Mouse (Mus musculus): ENCODE measurements at regions not wholly inside any gene's neighbourhood (a gene's known extent, or its start where the extent isn't known, plus 50 kb on each side); places are given as distances from the start of the nearest gene placed in this dataset.
A peak's percentile ranks its signal among the peaks of the same experiment; 100 is the strongest.

- no peak overlapping the region for H3K9ac ChIP-seq (ENCODE audit: low read depth, low read length)
- no peaks in the 10 kb centered on the region for H3K27me3 ChIP-seq (ENCODE audit: insufficient read depth, low read length)
- ATAC-seq (replicated peaks; ENCODE audit: low FRiP score, low read depth) (peak; percentile 67), DNase-seq (ENCODE audit: low spot score) (peak; percentile 43)
- H3K4me2 ChIP-seq (ENCODE audit: low read length): no peak overlapping the region
- H3K4me1 ChIP-seq (replicated peaks; ENCODE audit: insufficient read depth, low read length): 0 out of 2 replicates have a peak, but pooled peaks cover 6% of the 10 kb centered on the region
- no peak for TF ChIP-seq CTCF (IDR thresholded peaks at IDR 0.05; ENCODE audit: low read depth)
- no peaks in the 10 kb centered on the region for H3K9me3 ChIP-seq (replicated peaks; ENCODE audit: low read length)
- no peaks in the 10 kb centered on the region for H3K36me3 ChIP-seq (ENCODE audit: insufficient read depth, low read length)
- H3K4me3 ChIP-seq (replicated peaks; ENCODE audit: low read depth, low read length): no peak overlapping the region
- 18% methylated on average over 6 of the region's 6 CpGs for WGBS
- H3K27ac ChIP-seq: peak overlapping the region; percentile 79
These were observed 72.2 kb upstream of the Dapk1 start for GRCm38 (mm10) chr13:60529381-60530069.

- WGBS: 68% methylated on average over 8 of the region's 8 CpGs
These were observed 67.8 kb upstream of the Dapk1 start for GRCm38 (mm10) chr13:60533871-60534427.

GRCm38 (mm10) chr13:60534501-60534900 lies 67.2 kb upstream of the Dapk1 start:
- Histone ChIP-seq H3K4me3 (replicated peaks; ENCODE audit: low read depth, low read length) (no peak overlapping the region), H3K36me3 (ENCODE audit: insufficient read depth, low read length) (no peaks in the 10 kb centered on the region), H3K4me2 (ENCODE audit: low read length) (no peak overlapping the region), H3K9ac (ENCODE audit: low read depth, low read length) (no peak overlapping the region), H3K27ac (no peak overlapping the region), H3K4me1 (replicated peaks; ENCODE audit: insufficient read depth, low read length) (0 out of 2 replicates have a peak, but pooled peaks cover 6% of the 10 kb centered on the region), H3K27me3 (ENCODE audit: insufficient read depth, low read length) (no peaks in the 10 kb centered on the region), H3K9me3 (replicated peaks; ENCODE audit: low read length) (no peaks in the 10 kb centered on the region)
- ATAC-seq (replicated peaks; ENCODE audit: low FRiP score, low read depth): no peak
- TF ChIP-seq CTCF (IDR thresholded peaks at IDR 0.05; ENCODE audit: low read depth): no peak
- DNase-seq (ENCODE audit: low spot score): peak; percentile 16
- WGBS: 38% methylated on average over 3 of the region's 3 CpGs

More at GRCm38 (mm10) chr13:60533871-60534427, 67.8 kb upstream of the Dapk1 start:
- Histone ChIP-seq H3K27ac (no peak overlapping the region), H3K9ac (ENCODE audit: low read depth, low read length) (no peak overlapping the region), H3K4me1 (replicated peaks; ENCODE audit: insufficient read depth, low read length) (0 out of 2 replicates have a peak, but pooled peaks cover 6% of the 10 kb centered on the region), H3K4me2 (ENCODE audit: low read length) (no peak overlapping the region), H3K36me3 (ENCODE audit: insufficient read depth, low read length) (no peaks in the 10 kb centered on the region), H3K4me3 (replicated peaks; ENCODE audit: low read depth, low read length) (no peak overlapping the region), H3K9me3 (replicated peaks; ENCODE audit: low read length) (no peaks in the 10 kb centered on the region), H3K27me3 (ENCODE audit: insufficient read depth, low read length) (no peaks in the 10 kb centered on the region)
- ATAC-seq (replicated peaks; ENCODE audit: low FRiP score, low read depth): no peak
- TF ChIP-seq CTCF (IDR thresholded peaks at IDR 0.05; ENCODE audit: low read depth): no peak
- no peak for DNase-seq (ENCODE audit: low spot score)

- Histone ChIP-seq H3K4me3 (replicated peaks; ENCODE audit: low read depth, low read length) (no peak overlapping the region), H3K36me3 (ENCODE audit: insufficient read depth, low read length) (no peaks in the 10 kb centered on the region), H3K4me2 (ENCODE audit: low read length) (no peak overlapping the region), H3K27me3 (ENCODE audit: insufficient read depth, low read length) (no peaks in the 10 kb centered on the region), H3K4me1 (replicated peaks; ENCODE audit: insufficient read depth, low read length) (0 out of 2 replicates have a peak, but pooled peaks cover 6% of the 10 kb centered on the region), H3K9ac (ENCODE audit: low read depth, low read length) (no peak overlapping the region), H3K9me3 (replicated peaks; ENCODE audit: low read length) (no peaks in the 10 kb centered on the region), H3K27ac (no peak overlapping the region)
- WGBS: 64% methylated on average over 7 of the region's 7 CpGs
- DNase-seq (ENCODE audit: low spot score) (no peak), ATAC-seq (replicated peaks; ENCODE audit: low FRiP score, low read depth) (no peak)
- no peak for TF ChIP-seq CTCF (IDR thresholded peaks at IDR 0.05; ENCODE audit: low read depth)
These were observed 66.7 kb upstream of the Dapk1 start for GRCm38 (mm10) chr13:60535045-60535444.

GRCm38 (mm10) chr13:60536725-60537124 lies 65.0 kb upstream of the Dapk1 start:
- H3K27ac ChIP-seq: no peak overlapping the region
- no peak for TF ChIP-seq CTCF (IDR thresholded peaks at IDR 0.05; ENCODE audit: low read depth)
- WGBS: 92% methylated on average over 5 of the region's 5 CpGs

GRCm38 (mm10) chr13:60538110-60538509 lies 63.6 kb upstream of the Dapk1 start:
- Histone ChIP-seq H3K36me3 (ENCODE audit: insufficient read depth, low read length) (no peaks in the 10 kb centered on the region), H3K27me3 (ENCODE audit: insufficient read depth, low read length) (no peaks in the 10 kb centered on the region), H3K27ac (no peak overlapping the region), H3K4me1 (replicated peaks; ENCODE audit: insufficient read depth, low read length) (0 out of 2 replicates have a peak, but pooled peaks cover 6% of the 10 kb centered on the region), H3K9ac (ENCODE audit: low read depth, low read length) (no peak overlapping the region), H3K4me3 (replicated peaks; ENCODE audit: low read depth, low read length) (no peak overlapping the region), H3K9me3 (replicated peaks; ENCODE audit: low read length) (no peaks in the 10 kb centered on the region), H3K4me2 (ENCODE audit: low read length) (no peak overlapping the region)
- DNase-seq (ENCODE audit: low spot score) (no peak), ATAC-seq (replicated peaks; ENCODE audit: low FRiP score, low read depth) (no peak)
- 63% methylated on average over 8 of the region's 8 CpGs for whole genome bisulfite sequencing
- no peak for TF ChIP-seq CTCF (IDR thresholded peaks at IDR 0.05; ENCODE audit: low read depth)

More at GRCm38 (mm10) chr13:60536725-60537124, 65.0 kb upstream of the Dapk1 start:
- H3K36me3 ChIP-seq (ENCODE audit: insufficient read depth, low read length): no peaks in the 10 kb centered on the region
- ATAC-seq (replicated peaks; ENCODE audit: low FRiP score, low read depth): no peak
- DNase-seq (ENCODE audit: low spot score): no peak
- H3K4me2 ChIP-seq (ENCODE audit: low read length): no peak overlapping the region
- no peaks in the 10 kb centered on the region for H3K9me3 ChIP-seq (replicated peaks; ENCODE audit: low read length)
- no peak overlapping the region for H3K9ac ChIP-seq (ENCODE audit: low read depth, low read length)
- H3K4me3 ChIP-seq (replicated peaks; ENCODE audit: low read depth, low read length): no peak overlapping the region
- H3K4me1 ChIP-seq (replicated peaks; ENCODE audit: insufficient read depth, low read length): 0 out of 2 replicates have a peak, but pooled peaks cover 6% of the 10 kb centered on the region
- H3K27me3 ChIP-seq (ENCODE audit: insufficient read depth, low read length): no peaks in the 10 kb centered on the region

Data from kidney, postnatal 0 days (tissue).